Mouse (Mus musculus) mesoderm, embryonic 11.5 days (tissue): ENCODE measurements around the gene Zfp595.
"Not testable (repeated sequence)": the region's sequence is repeated elsewhere in the genome, so short reads cannot be mapped to it uniquely, and the experiment has no call there.

Source experiments
- DNase-seq: peaks from one replicate; pipeline ENCODE4 v3.0.0-alpha.2; 2012; ENCODE audit warnings: low read depth, low spot score

The Zfp595 gene

DNA sequence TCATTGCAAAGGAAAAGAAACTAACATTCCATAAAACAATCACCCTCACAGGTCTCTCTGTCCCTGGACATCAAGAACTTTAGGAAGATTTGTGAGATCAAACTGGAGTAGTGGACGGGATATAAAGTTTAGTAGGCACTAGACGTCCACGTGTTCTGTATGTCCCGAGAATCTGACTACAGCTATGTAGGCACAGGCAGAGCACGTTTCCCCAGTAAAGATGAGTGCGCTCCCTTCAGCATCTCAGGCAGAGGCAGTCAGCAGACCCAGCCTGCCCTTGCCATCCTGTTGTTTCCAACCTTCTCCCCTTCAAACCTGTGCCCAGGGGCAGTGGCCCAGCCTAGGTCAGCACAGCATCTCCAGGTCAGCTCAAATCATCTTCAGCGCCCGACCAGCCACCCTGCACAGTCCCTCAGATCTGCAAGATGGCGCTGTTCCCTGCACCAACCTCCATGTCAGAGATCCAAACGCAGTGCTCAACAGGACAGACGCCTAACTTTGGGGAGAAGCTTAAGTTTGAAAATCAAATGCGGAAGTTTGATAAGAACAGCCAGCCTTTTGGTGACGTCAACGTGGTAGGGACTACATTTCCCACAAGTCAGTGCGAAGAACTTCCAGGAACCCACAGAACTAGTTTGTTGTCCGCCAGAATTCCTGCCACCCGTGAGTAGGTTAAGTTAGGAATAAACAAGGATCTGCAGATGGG lies at the start of gene Zfp595:
Zfp595 (minus strand) TSS at position 552 of the 706 bp plus-strand sequence.
- peak; percentile 80 for DNase-seq

DNA sequence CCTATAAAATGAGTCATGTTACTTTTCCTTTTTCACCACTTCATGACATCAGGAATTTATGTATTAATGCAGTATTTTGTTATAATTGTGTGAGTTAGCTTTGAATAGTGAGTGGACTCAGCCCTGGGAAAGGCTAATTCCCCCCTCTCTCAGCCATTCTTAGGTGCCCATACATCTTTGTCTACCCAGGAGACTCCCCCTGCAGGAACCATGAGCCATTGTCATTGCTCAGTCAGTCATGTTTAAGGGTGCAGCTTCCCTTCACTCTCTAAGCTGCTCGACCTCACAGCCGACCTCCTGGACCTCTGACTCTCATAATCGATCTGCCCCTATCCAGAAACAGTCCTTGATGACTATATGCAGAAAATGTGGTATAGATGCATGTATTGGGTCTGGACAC lies 43.9 kb upstream of the Zfp595 start:
- DNase-seq, result not testable (repeated sequence)

DNA sequence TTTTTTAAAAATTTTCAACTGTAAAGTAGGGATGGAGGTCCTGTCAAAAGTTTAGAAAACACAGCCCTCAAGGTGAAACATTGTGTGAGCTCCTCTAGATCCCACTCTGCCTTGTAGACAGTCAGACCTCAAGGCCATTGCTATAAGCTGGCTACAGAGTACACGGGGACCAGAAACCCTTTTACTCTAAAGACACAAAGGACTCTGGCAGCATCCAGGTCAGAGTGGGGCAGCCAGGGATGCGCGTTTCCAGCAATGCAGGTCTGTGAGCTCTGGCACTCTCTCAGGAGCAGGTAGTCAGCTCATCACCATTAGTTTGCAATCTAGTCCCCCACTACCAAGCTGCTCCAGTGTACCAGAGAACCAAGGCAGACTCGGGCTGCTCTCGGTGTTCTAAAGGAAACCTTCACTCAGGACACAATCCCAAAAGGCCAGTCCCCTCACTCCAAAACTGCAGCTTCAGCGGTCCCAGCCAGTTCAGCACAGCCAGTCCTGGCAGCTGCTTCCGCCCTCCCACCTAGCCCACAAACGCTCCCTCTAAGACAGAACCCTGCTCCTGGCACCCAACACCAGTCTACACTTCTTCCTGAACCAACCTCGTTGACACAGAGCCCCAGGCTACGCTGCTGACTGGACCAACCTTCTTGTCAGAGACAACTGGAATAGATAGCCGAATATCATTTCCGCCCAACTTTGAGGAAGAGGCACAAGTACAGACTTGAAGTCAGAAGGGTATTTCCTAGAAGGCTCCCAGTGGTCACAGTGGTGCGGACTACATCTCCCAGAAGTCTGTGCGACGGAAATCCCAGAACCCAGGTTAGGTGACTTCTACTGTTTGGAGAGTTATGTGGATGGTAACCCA lies 42.9 kb upstream of the Zfp595 start, which contains the start of the genes Gm28041 and Zfp456:
Gm28041 (minus strand) TSS at position 684 of the 862 bp plus-strand sequence.
Zfp456 (minus strand) TSS at position 761 of the 862 bp plus-strand sequence.
- peak; percentile 63 for DNase-seq

DNA sequence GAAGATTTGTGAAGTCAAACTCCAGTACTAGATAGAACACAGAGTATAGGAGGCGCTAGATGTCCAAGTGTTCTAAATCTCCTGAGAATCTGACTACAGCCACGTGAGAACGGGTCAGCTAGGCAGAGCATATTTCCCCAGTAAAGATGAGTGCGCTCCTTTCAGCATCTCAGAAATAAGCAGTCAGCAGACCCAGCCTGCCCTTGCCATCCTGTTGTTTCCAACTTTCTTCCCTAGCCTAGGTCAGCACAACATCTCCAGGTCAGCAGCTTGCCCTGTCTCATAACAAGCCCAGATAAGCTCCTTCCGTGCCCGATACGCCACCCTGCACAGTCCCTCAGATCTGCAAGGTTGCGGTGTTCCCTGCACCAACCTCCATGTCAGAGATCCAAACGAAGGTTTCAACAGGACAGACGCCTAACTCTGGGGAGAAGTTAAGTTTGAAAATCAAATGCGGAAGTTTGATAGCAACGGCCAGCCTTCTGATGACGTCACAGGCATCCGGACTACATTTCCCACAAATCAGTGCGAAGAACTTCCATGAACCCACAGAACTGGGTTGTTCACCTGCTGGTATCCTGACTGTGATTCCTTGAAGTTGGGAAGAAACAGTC lies 27.9 kb upstream of the Zfp595 start, which contains the start of the genes Gm28044 and Zfp953:
Gm28044 (minus strand) TSS at position 406 of the 614 bp plus-strand sequence.
Zfp953 (minus strand) TSS at position 475 of the 614 bp plus-strand sequence.
- peak; percentile 88 for DNase-seq

DNA sequence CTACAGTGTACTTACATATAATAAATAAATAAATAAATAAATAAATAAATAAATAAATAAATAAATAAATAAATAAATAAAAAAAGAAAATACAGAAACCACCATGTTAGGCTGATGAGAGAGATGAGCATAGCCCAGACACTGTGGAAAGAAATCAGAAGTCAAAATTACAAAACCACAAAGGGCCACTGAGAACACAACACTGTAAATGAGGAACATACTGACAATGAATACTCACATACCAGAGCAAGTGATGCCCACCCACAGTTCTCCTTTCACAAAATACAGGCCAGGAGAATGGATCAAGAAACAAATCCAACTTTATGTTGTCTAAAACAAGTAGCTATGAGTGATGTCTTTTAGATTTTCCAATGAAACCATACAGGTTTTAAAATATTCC lies 19.5 kb upstream of the Zfp595 start:
- no peak for DNase-seq

DNA sequence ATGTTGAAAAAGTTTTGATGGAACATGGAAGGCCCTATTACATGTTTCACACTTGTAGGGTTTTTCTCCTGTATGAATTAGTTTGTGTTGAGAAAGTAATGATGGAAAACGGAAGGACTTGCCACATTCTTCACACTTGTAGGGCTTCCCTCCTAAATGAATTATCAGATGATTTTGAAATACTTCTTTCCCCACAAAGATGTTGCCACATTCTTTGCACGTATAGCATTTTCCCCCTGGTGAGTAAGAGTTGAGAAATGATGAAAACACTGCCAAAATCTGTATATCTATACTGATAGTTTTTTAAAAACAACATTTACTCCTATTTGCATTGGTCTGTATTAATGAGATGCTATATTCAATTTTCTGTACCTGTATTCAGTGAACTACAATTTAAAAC lies 11.1 kb upstream of the Zfp595 start:
- no peak for DNase-seq

DNA sequence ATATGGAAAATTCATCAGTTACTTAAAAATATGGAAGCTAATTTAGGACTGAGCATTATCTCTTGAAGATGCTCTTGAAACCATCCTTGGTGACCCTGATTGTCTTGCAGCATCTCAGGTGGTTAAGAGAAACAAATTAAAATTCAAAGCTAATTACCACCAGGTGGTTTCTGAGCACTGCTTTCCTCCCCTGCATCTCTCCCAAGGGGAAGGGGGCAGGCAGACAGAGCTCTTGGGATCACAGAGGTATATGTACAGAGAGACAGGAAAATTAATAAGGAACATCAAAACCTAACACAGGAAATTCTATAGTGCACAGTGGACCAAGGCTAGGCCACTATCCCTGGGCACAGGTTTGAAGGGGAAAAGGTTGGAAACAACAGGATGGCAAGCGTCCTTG lies 507 bp upstream of the Zfp595 start:
- DNase-seq, result peak; percentile 2

DNA sequence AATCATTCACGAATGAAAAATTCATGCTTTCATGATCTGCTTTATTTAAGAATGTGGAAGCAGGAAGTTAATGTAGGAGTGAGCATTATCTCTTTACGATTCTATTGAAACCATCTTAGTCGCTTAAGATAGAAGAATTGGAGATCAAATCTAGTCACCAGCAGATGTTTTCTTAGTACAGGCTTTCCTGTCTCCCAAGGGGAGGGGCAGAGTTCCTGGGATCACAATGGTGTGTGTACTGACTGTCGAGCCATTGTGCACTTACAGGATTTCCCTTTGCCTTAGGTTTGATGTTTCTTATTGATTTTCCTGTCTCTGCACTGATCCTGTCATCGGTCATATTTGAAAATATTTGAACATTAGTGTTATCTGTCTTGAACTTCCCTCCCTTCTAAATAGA lies 25.7 kb downstream of the Zfp595 start:
- no peak for DNase-seq

DNA sequence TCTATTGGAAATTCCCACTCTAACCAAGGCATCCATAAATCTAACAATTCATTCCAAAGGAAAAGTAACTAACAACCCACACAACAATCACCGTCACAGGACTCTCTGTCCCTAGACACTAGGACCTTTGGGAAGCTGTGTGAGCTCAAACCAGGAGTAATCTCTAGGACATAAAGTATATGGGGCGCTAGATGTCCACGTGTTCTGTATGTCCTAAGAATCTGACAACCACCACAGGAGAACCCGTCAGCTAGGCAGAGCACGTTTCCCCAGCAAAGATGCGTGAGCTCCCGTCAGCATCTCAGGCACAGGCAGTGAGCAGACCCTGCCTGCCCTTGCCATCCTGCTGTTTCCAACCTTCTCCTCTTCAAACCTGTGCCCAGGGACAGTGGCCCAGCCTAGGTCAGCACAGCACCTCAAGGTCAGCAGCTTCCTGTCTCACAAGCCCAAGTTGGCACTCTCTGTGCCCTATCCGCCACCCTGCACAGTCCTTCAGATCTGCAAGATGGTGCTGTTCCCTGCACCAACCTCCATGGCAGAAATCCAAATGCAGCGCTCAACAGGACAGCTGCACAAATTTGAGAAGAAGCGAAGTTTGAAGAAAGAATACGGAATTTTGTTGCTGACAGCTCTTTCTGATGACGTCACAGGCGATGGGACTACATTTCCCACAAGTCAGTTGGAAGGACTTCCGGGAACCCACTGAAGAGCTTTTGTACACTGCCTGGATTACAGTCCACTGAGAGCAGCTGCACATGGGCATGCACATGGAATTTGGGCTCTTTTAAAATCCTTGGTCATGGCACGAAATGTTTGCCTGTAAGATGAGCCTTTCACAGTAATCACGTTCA lies 26.3 kb downstream of the Zfp595 start, which contains the start of gene Zfp457:
Zfp457 (minus strand) TSS at position 664 of the 851 bp plus-strand sequence.
- peak; percentile 89 for DNase-seq

DNA sequence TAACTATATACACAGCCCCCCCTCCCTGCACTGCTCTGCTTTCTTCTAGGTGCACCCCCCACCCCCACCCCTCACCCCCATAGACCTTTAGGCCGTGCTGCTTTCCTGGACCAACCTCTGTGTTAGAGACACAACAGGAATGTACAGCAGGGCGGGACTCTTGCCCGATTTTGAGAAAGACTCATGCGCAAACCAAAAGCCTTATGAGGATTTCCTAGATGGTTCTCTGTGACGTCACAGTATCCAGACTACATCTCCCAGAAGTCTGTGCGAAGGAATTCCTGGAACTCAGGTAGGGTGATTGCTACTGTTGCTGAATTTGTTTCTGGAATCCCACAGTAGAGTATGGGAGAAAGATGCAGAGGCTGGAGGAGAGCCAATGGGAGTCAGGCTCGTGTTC lies 54.1 kb downstream of the Zfp595 start, which contains the start of gene Zfp458:
Zfp458 (minus strand) TSS at position 153 of the 400 bp plus-strand sequence.
- peak; percentile 52 for DNase-seq

DNA sequence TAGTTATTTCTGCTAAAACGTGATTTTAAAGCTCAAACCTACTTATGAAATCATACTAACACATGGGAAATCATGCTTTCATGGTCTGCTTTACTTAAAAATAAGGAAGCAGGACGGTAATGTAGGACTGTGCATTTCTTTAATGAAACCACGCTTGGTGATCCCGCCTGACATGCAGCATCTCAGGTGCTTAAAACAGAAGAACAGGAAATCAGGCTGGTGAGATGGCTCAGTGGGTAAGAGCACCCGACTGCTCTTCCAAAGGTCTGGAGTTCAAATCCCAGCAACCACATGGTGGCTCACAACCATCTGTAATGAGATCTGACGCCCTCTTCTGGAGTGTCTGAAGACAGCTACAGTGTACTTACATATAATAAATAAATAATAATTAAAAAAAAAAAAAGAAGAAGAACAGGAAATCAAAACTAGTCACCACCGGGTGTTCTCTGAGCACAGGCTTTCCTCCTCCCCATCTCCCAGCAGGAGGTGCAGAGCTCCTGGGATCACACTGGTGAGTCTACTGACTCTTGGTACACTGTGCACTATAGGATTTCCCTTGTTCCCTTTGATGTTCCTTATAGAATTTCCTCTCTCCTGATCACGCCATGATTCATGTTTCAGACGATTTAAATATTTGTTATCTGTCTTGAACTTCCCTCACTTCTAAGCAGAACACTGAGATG lies 62.8 kb downstream of the Zfp595 start:
- not testable (repeated sequence) for DNase-seq

DNA sequence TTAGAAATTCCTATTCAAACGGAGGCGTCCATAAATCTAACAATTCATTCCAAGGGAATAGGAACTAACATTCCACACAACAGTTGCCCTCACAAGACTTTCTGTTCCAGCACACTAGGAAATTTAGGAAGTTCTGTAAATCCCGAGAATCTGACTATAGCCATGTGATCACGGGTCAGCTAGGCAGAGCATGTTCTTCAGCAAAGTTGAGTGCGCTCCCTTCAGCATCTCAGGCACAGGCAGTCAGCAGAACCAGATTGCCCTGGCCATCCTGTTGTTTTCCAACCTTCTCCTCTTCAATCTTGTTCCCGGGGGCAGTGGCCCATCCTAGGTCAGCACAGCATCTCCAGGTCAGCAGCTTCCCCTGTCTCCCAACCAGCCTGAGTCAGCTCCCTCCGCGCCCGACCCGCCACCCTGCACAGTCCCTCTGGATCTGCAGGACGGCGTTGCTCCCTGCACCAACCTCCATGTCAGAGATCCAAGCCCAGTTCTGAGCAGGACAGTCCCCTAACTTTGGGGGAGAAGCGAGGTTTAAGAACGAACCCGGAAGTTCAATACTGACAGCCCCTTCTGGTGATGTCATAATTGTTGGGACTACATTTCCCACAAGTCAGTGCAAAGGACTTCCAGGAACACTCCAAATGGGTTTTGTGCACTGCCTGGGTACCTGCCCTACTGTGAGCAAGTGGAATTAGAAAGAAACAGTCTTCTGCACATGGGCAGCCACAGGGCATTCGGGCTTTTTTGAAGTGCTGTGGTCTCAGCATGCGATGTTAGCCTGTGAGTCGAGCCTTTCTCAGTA lies 63.6 kb downstream of the Zfp595 start:
- peak; percentile 60 for DNase-seq
